Mouse (Mus musculus) 3T3-L1 (cell line): ENCODE measurements around the gene Ctcfl.

Experiments used
- DNase-seq: peaks from one replicate; pipeline ENCODE4 v3.0.0-alpha.2; 2015; ENCODE audit warnings: low read depth, low spot score

Ctcfl gene

GRCm38 (mm10) chr2:173083712-173084475, 35.4 kb downstream of the Ctcfl start:
- DNase-seq = peak; percentile 60

- DNase-seq = no peak
Measured at GRCm38 (mm10) chr2:173083106-173083505, 36.2 kb downstream of the Ctcfl start.

- no peak for DNase-seq
Measured at GRCm38 (mm10) chr2:173082706-173083105, 36.6 kb downstream of the Ctcfl start.

GRCm38 (mm10) chr2:173080785-173081241, 38.5 kb downstream of the Ctcfl start:
- peak; percentile 80 for DNase-seq

GRCm38 (mm10) chr2:173079766-173080549, 39.4 kb downstream of the Ctcfl start:
- DNase-seq = no peak

- DNase-seq = no peak
Measured at GRCm38 (mm10) chr2:173076921-173077320, 42.4 kb downstream of the Ctcfl start.

- no peak for DNase-seq
Measured at GRCm38 (mm10) chr2:173073666-173074065, 45.7 kb downstream of the Ctcfl start.

GRCm38 (mm10) chr2:173072948-173073347, 46.4 kb downstream of the Ctcfl start:
- no peak for DNase-seq

- no peak for DNase-seq
Measured at GRCm38 (mm10) chr2:173064864-173065263, 54.5 kb downstream of the Ctcfl start.

GRCm38 (mm10) chr2:173063219-173063618, 56.1 kb downstream of the Ctcfl start:
- no peak for DNase-seq

- no peak for DNase-seq
Measured at GRCm38 (mm10) chr2:173061443-173062351, 57.6 kb downstream of the Ctcfl start.

- DNase-seq = no peak
Measured at GRCm38 (mm10) chr2:173060450-173060849, 58.9 kb downstream of the Ctcfl start.

- no peak for DNase-seq
Measured at GRCm38 (mm10) chr2:173058263-173058662, 61.1 kb downstream of the Ctcfl start.

GRCm38 (mm10) chr2:173057623-173058022, 61.7 kb downstream of the Ctcfl start:
- no peak for DNase-seq

- no peak for DNase-seq
Measured at GRCm38 (mm10) chr2:173056882-173057315, 62.4 kb downstream of the Ctcfl start.

GRCm38 (mm10) chr2:173056303-173056881, 62.9 kb downstream of the Ctcfl start:
- DNase-seq = no peak

- no peak for DNase-seq
Measured at GRCm38 (mm10) chr2:173053846-173054245, 65.5 kb downstream of the Ctcfl start.

- no peak for DNase-seq
Measured at GRCm38 (mm10) chr2:173052881-173053280, 66.4 kb downstream of the Ctcfl start.

- DNase-seq = peak; percentile 20
Measured at GRCm38 (mm10) chr2:173050604-173051382, 68.5 kb downstream of the Ctcfl start.

- DNase-seq = no peak
Measured at GRCm38 (mm10) chr2:173049817-173050216, 69.5 kb downstream of the Ctcfl start.
